Mouse (Mus musculus) stomach, postnatal 0 days (tissue): ENCODE data around the gene Atxn1.

Source experiments
- CTCF ChIP-seq: IDR thresholded peaks from 2 replicates; pipeline ENCODE4 v1.5.1; 2016; ENCODE audit warnings: antibody characterized with exemption, low read depth, mild to moderate bottlenecking, moderate library complexity
- EP300 ChIP-seq: optimal IDR thresholded peaks from 2 replicates; pipeline ENCODE3; 2016; ENCODE audit warnings: antibody characterized with exemption

GRCm38 (mm10) chr13:45970920-45971536 is 6.2 kb upstream of the Atxn1 start:
- TF ChIP-seq CTCF (no peak), EP300 (no peak)
